Mouse (Mus musculus) MEL (cell line): ENCODE data around the gene Snrnp35. TPM values are rescaled to one million over a fixed set of nuclear protein-coding genes. Genes with fewer than 3 reads are reported as not detected.
A peak's percentile ranks its signal among the peaks of the same experiment; 100 is the strongest.

Source experiments
- DNase-seq: peaks from one replicate; pipeline ENCODE4 v3.0.0; 2011; ENCODE audit warnings: low read depth, low spot score
- H3K27ac ChIP-seq: 2 replicates; pipeline ENCODE4 v1.5.1; 2012; ENCODE audit warnings: low read depth, mild to moderate bottlenecking, control low read depth, low read length, moderate library complexity; ENCODE audit not compliant: control insufficient read depth
- H3K27me3 ChIP-seq, 2 experiments: fragments of 150-350 bp in 1 of 2; sonication (generic) in 1 of 2; 2 replicates each; pipeline ENCODE4 v1.6.1; 2012; ENCODE audit warnings: low read length in 2 of 2, mild to moderate bottlenecking in 2 of 2, improper control_type of control experiment in 1 of 2, moderate library complexity in 1 of 2; ENCODE audit not compliant: insufficient read depth in 2 of 2, control insufficient read depth in 1 of 2
- H3K36me3 ChIP-seq, 2 experiments: 2 replicates each; pipeline ENCODE4 v1.6.1; 2012 to 2014; ENCODE audit warnings: low read length in 2 of 2, improper control_type of control experiment in 1 of 2, inconsistent platforms in 1 of 2, mild to moderate bottlenecking in 1 of 2; ENCODE audit not compliant: insufficient read depth in 2 of 2, control insufficient read depth in 1 of 2
- H3K4me1 ChIP-seq, 2 experiments: fragments of 150-350 bp in 1 of 2; sonication (generic) in 1 of 2; 2 replicates each; pipeline ENCODE4 v1.6.1; 2012; ENCODE audit warnings: low read length in 2 of 2, improper control_type of control experiment in 1 of 2, mild to moderate bottlenecking in 1 of 2; ENCODE audit not compliant: insufficient read depth in 2 of 2, control insufficient read depth in 1 of 2
- H3K4me3 ChIP-seq, 2 experiments: fragments of 150-350 bp in 1 of 2; sonication (generic) in 1 of 2; 2 replicates each; pipeline ENCODE4 v1.5.1; 2012; ENCODE audit warnings: low read depth in 2 of 2, low read length in 2 of 2, mild to moderate bottlenecking in 2 of 2, moderate library complexity in 2 of 2, control low read depth in 1 of 2, improper control_type of control experiment in 1 of 2; ENCODE audit not compliant: control insufficient read depth in 1 of 2, insufficient read depth in 1 of 2
- H3K79me2 ChIP-seq: 2 replicates; pipeline ENCODE4 v1.6.1; 2012; ENCODE audit warnings: mild to moderate bottlenecking, low read length, moderate library complexity; ENCODE audit not compliant: control insufficient read depth, poor library complexity, insufficient read depth
- H3K9ac ChIP-seq: 2 replicates; pipeline ENCODE4 v1.6.1; 2012; ENCODE audit warnings: low read depth, mild to moderate bottlenecking, control low read depth, low read length, moderate library complexity; ENCODE audit not compliant: control insufficient read depth, poor library complexity, severe bottlenecking
- H3K9me3 ChIP-seq: fragments of 150-350 bp; sonication (generic); replicated peaks from 2 replicates; pipeline ENCODE4 v1.6.1; 2012; ENCODE audit warnings: mild to moderate bottlenecking, low read length, improper control_type of control experiment, moderate library complexity; ENCODE audit not compliant: insufficient read depth
- CHD2 ChIP-seq: IDR thresholded peaks from 2 replicates; pipeline ENCODE4 v1.6.1; 2011; ENCODE audit warnings: low read length, improper control_type of control experiment
- EP300 ChIP-seq, 2 experiments: IDR thresholded peaks; 2 replicates each; pipeline ENCODE4 v1.6.1; 2011; ENCODE audit warnings: improper control_type of control experiment in 2 of 2, low read length in 2 of 2, low read depth in 1 of 2, mild to moderate bottlenecking in 1 of 2
- GATA1 ChIP-seq: IDR thresholded peaks from 2 replicates; pipeline ENCODE4 v1.6.1; 2011; ENCODE audit warnings: low read depth, low read length, improper control_type of control experiment
- HCFC1 ChIP-seq: IDR thresholded peaks from 2 replicates; pipeline ENCODE4 v1.6.1; 2012; ENCODE audit warnings: low read depth, mild to moderate bottlenecking, inconsistent platforms, low read length, improper control_type of control experiment, moderate library complexity
- MAFK ChIP-seq: IDR thresholded peaks from 2 replicates; pipeline ENCODE4 v1.6.1; 2011; ENCODE audit warnings: low read depth, mild to moderate bottlenecking, low read length, improper control_type of control experiment, borderline replicate concordance
- MAX ChIP-seq: IDR thresholded peaks from 2 replicates; pipeline ENCODE4 v1.6.1; 2011; ENCODE audit warnings: low read length, improper control_type of control experiment
- MYB ChIP-seq: IDR thresholded peaks from 2 replicates; pipeline ENCODE4 v1.6.1; 2011; ENCODE audit warnings: mild to moderate bottlenecking, low read depth, low read length, improper control_type of control experiment
- POLR2AphosphoS5 ChIP-seq: IDR thresholded peaks from 2 replicates; pipeline ENCODE4 v1.6.1; 2012; ENCODE audit warnings: low read depth, borderline replicate concordance, mild to moderate bottlenecking, inconsistent platforms, low read length, moderate library complexity, mixed read lengths
- RCOR1 ChIP-seq: IDR thresholded peaks from 2 replicates; pipeline ENCODE4 v1.6.1; 2012; ENCODE audit warnings: low read depth, mild to moderate bottlenecking, inconsistent platforms, low read length, improper control_type of control experiment
- ZKSCAN1 ChIP-seq: IDR thresholded peaks from 2 replicates; pipeline ENCODE4 v1.6.1; 2012; ENCODE audit warnings: low read depth, mild to moderate bottlenecking, inconsistent platforms, low read length, improper control_type of control experiment, moderate library complexity
- ZNF384 ChIP-seq: IDR thresholded peaks from 2 replicates; pipeline ENCODE4 v1.6.1; 2012; ENCODE audit warnings: low read depth, mild to moderate bottlenecking, inconsistent platforms, low read length, improper control_type of control experiment
- polyA plus RNA-seq, 2 experiments: library from polyadenylated mRNA; stranded (reverse) in 1 of 2; unstranded in 1 of 2; fragments of >175 nt in 1 of 2; fragments of >200 nt in 1 of 2; gene quantifications; 2 replicates each; pipeline versions ENCODE4 v1.2.1 to v1.2.4; 2012; ENCODE audit warnings: low replicate concordance in 2 of 2, low read depth in 1 of 2; ENCODE audit not compliant: insufficient read length in 2 of 2, insufficient read depth in 1 of 2, missing spikeins in 1 of 2
- total RNA-seq: library from RNA; depleted of rRNA; stranded (reverse); fragments of 300-350 nt; gene quantifications from 2 replicates; pipeline ENCODE4 v1.2.3, GENCODE M21; 2012

Gene Snrnp35
- total and polyA plus RNA-seq, 3 experiments: 11.7 to 18.3 TPM; not detected in 1

DNA sequence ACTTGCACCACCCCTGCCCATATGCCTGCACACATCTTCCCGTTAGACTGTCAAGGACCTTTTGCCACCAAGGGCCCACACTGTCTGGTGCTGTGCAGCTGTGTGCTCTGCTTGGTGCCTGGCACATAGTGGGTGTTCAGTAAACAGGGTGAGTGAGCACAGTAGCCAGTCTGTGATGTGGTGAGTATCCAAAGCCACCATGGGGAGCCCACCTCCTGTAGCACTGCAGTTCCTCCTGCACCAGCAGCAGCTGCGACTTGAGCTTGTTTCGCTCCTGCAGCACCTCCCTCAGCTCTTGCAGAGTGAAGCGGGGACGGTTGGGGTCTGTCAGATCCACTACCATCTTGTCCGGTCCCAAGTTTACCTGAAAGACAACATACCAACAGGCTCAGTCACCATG is 13.4 kb upstream of the Snrnp35 start:
- H3K79me2 ChIP-seq: no peaks in the 10 kb centered on the region
- no peaks in the 10 kb centered on the region for H3K36me3 ChIP-seq
- TF ChIP-seq RCOR1: no peak
- no peak for TF ChIP-seq HCFC1
- TF ChIP-seq ZNF384: no peak
- no peak for TF ChIP-seq MAX
- TF ChIP-seq GATA1: no peak
- TF ChIP-seq POLR2AphosphoS5: no peak
- H3K27ac ChIP-seq: no peak overlapping the region
- no peak overlapping the region for H3K4me3 ChIP-seq
- no peaks in the 10 kb centered on the region for H3K27me3 ChIP-seq
- DNase-seq: no peak
- H3K9ac ChIP-seq: no peak overlapping the region
- no peaks in the 10 kb centered on the region for H3K9me3 ChIP-seq
- 0 out of 4 replicates have a peak, but pooled peaks cover 0 to 2% of the 10 kb centered on the region in 2 experiments for H3K4me1 ChIP-seq

DNA sequence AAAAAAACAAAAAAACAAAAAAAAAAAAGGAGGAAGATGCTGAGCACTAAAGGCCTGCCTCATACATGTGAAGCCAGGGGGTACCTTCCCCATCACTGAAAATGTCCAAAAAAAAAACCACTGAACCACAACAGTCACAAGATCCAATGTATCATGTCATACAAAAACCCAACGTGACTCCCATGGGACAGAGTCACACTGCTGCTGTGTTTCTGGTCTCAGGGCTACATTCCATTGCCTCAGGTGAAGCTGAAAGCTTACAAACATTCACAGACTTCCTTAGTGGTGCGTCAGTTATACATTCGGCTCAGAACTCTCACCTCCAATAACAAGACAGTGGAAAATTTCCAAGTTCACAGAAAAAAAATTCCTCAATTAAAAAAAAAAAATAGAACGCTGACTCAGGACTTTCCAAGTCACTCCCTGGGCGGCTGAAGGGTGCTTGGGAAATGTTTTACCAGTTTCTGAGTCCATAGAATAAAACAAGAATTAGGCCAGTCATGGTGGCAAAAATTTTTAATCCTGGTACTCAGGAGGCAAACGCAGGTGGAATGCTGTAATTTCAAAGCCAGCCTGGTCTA is 12.3 kb upstream of the Snrnp35 start:
- peak; percentile 63; the same call in 1 of the 2 replicates for TF ChIP-seq MAFK
- no peak for TF ChIP-seq ZNF384
- H3K27me3 ChIP-seq: no peaks in the 10 kb centered on the region
- no peaks in the 10 kb centered on the region for H3K36me3 ChIP-seq
- H3K4me3 ChIP-seq: no peak overlapping the region
- no peaks in the 10 kb centered on the region for H3K79me2 ChIP-seq
- no peak overlapping the region for H3K9ac ChIP-seq
- no peak overlapping the region for H3K27ac ChIP-seq
- H3K4me1 ChIP-seq: no peaks in the 10 kb centered on the region
- no peaks in the 10 kb centered on the region for H3K9me3 ChIP-seq
- no peak for DNase-seq

DNA sequence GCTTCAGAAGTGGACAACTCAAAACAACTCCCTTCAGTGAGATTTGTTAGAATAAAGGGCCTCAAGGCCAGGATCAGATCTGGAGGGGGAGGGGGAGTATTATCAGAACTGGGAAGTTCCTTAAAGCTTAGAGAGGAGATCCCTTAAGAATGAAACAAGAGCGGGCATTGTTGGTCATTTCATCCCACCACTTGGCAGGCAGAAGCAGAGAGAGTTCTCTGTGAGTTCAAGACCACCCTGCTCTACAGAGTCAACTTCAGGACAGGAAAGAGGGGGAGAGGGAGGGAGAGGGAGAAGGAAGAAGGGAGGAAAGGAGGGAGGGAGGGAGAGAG is 4.1 kb upstream of the Snrnp35 start:
- Histone ChIP-seq H3K9me3 (no peaks in the 10 kb centered on the region), H3K27me3 (no peaks in the 10 kb centered on the region), H3K4me1 (peaks cover 0 to 20% of the 10 kb centered on the region in 2 experiments; a peak in 2 of 4 replicates), H3K79me2 (peaks cover 12% of the 10 kb centered on the region), H3K9ac (peak overlapping the region; percentile 67), H3K36me3 (peaks cover 0 to 2% of the 10 kb centered on the region in 2 experiments; a peak in 1 of 4 replicates), H3K4me3 (peak overlapping the region; percentile 51 to 55)
- no peak for DNase-seq
- TF ChIP-seq EP300 (IDR thresholded peaks at IDR 0.05; ENCODE audit: low read depth in 1 of 2, low read length in 2 of 2) (peak in 1 of 2 experiments; percentile 8; a peak in 1 of 4 replicates), ZKSCAN1 (no peak), MYB (no peak), GATA1 (0 out of 2 replicates have a peak, but pooled peaks have one; percentile 28), CHD2 (peak; percentile 49)
- TF ChIP-seq, all 39 proteins: peak for 3
- peak overlapping the region; percentile 60 for H3K27ac ChIP-seq
